Mouse (Mus musculus) macrophage (primary cell): ENCODE measurements around the gene Arhgef18. TPM values are rescaled to one million over a fixed set of nuclear protein-coding genes. Genes with fewer than 3 reads are reported as not detected.

Experiments used
- H3K27ac ChIP-seq: fragments of 350-480 bp; formaldehyde crosslinking; 2 replicates; pipeline ENCODE4 v1.9.0; 2021
- H3K36me3 ChIP-seq: fragments of 350-480 bp; formaldehyde crosslinking; 2 replicates; pipeline ENCODE4 v1.9.0; 2021; ENCODE audit errors: inconsistent target
- H3K4me3 ChIP-seq: fragments of 350-480 bp; formaldehyde crosslinking; 2 replicates; pipeline ENCODE4 v1.9.0; 2021; ENCODE audit errors: inconsistent target
- H3K79me2 ChIP-seq: fragments of 350-480 bp; formaldehyde crosslinking; 2 replicates; pipeline ENCODE4 v1.9.0; 2021; ENCODE audit errors: inconsistent target
- WGBS: methylation state at CpG from one replicate; pipeline ENCODE4 v1.1.7; 2026; ENCODE audit warnings: inconsistent platforms; ENCODE audit not compliant: missing documents; 5-methylcytosine and 5-hydroxymethylcytosine counted together
- polyA plus RNA-seq: library from polyadenylated mRNA; stranded (reverse); fragments of 250-400 nt; gene quantifications from 3 replicates; pipeline ENCODE4 v1.2.4, GENCODE M21; 2018; ENCODE audit warnings: inconsistent platforms
- total RNA-seq, 78 experiments: library from RNA; depleted of rRNA; stranded (reverse); fragments of 250-400 nt; gene quantifications; 1 replicate in 9 of 78; 2 replicates in 24 of 78; 3 replicates in 43 of 78; 4 replicates in 2 of 78; pipeline ENCODE4 v1.2.4; 2018; ENCODE audit warnings: inconsistent platforms in 56 of 78

The Arhgef18 gene
- 10 to 100 TPM in 7 of 26 experiments, 1 to 10 TPM in 19; 1.1 to 15.7 (median 8.8) TPM for total RNA-seq (2018; cell fraction: chromatin; rRNA removed)
- total RNA-seq (2018; cell fraction: cytosol; rRNA removed) = 1 to 10 TPM; 1.3 to 4.4 (median 3.4) TPM
- total RNA-seq (2018; cell fraction: nucleus; rRNA removed) = 1 to 10 TPM; 2.0 to 9.8 (median 6.2) TPM
- 2.2 to 3.5 TPM (median 2.2 TPM) in 3 replicates for polyA plus RNA-seq

DNA sequence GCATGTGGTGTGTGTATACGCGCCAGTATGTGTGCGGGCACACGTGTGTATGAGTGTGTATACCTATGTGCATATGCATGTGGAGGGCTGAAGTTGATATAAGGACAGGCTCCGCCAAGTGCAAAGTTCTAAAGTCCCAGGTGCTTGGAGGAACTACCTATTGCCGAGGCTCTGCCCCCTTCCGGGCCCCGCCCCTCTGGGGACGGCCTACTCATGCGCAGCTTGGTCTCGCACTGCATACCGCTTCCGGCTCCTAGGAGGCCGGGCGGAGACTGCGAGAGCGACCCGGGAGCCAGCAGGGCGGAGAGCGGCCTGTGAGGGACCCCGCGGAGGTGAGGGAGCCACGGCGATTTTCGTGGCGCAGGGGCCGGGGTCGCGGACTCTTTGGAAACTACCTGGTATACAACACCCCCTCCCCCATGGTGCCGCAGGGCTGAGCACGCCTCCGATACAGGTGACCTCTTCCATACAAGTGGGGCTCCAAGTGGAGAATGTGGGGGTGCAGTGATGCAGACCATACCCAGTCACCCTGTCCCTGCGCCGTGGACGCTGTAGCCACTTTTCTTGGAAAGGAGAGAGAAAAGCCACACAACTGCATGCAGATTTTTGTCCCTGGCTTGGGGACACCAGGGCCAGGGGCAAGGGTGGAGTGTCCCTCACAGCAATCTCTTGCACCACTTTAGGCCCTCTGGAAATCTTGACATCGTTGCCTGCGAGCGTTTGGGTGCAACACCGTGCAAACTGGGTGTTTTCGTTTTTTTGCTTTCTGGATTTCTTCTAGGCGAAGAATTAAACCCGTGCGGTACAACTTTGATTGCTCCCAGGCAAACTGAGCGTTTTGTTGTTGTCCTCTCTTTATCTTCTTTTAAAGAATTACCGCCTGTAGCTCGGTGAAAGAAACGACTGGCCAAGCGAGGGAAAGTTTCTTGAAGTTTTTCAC lies at the start of gene Arhgef18:
TSS of gene Arhgef18 (plus strand) at position 236 of the 940 bp plus-strand sequence.
- 73% methylated on average over 48 of the region's 48 CpGs for WGBS
- Histone ChIP-seq H3K4me3 (peak within 1 kb of the TSS; percentile 11; the same call in 1 of the 2 replicates), H3K36me3 (no peaks in the 10 kb centered on the region), H3K27ac (no peak within 1 kb of the TSS), H3K79me2 (no peaks in the 10 kb centered on the region)

GRCm38 (mm10) chr8:3345337-3345736 lies 47.5 kb upstream of the Arhgef18 start:
- H3K36me3 ChIP-seq = no peaks in the 10 kb centered on the region
- H3K4me3 ChIP-seq = no peak overlapping the region
- no peak overlapping the region for H3K27ac ChIP-seq
- no peaks in the 10 kb centered on the region for H3K79me2 ChIP-seq
- 98% methylated on average over 5 of the region's 6 CpGs for WGBS

DNA sequence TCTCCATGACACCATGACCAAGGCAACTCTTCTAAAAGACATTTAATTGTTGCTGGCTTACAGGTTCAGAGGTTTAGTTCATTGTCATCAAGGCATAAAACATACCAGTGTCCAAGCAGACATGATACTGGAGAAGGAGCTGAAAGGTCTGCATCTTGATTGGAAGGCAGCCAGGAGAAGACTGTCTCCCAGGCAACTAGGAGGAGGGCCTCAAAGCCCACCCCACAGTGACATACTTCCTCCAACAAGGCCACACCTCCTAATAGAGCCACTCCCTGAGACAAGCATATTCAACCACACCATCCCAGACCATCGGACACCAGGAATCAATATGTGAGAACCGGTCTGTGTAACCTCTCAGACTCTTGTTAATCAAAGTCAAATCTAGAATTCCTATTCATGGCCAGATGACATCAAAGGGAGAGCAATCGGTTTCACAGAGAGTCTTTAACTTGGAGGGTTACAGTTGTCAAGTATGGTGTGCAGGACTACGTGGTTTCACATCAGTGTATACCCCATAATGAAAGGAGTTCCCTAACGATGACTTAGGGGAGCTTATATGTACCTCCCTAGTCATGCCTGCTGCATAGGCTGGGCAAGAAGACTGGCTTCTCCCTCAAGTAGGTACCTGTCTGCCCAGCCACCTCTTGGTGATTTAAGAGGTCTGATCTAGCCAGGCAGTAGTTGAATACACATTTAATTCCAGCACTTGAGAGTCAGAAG lies 46.0 kb upstream of the Arhgef18 start:
- WGBS = 86% methylated on average over 5 of the region's 5 CpGs
- no peak overlapping the region for H3K27ac ChIP-seq
- H3K36me3 ChIP-seq = no peaks in the 10 kb centered on the region
- no peaks in the 10 kb centered on the region for H3K79me2 ChIP-seq
- no peak overlapping the region for H3K4me3 ChIP-seq

GRCm38 (mm10) chr8:3348142-3348823 lies 44.5 kb upstream of the Arhgef18 start:
- no peak overlapping the region for H3K4me3 ChIP-seq
- 61% methylated on average over 13 of the region's 13 CpGs for WGBS
- H3K36me3 ChIP-seq = no peaks in the 10 kb centered on the region
- H3K27ac ChIP-seq = no peak overlapping the region
- H3K79me2 ChIP-seq = no peaks in the 10 kb centered on the region

- WGBS = 95% methylated on average over 6 of the region's 6 CpGs
- H3K27ac ChIP-seq = no peak overlapping the region
- H3K4me3 ChIP-seq = no peak overlapping the region
- no peaks in the 10 kb centered on the region for H3K79me2 ChIP-seq
- H3K36me3 ChIP-seq = no peaks in the 10 kb centered on the region
Observed at GRCm38 (mm10) chr8:3350747-3351146, 42.1 kb upstream of the Arhgef18 start.

DNA sequence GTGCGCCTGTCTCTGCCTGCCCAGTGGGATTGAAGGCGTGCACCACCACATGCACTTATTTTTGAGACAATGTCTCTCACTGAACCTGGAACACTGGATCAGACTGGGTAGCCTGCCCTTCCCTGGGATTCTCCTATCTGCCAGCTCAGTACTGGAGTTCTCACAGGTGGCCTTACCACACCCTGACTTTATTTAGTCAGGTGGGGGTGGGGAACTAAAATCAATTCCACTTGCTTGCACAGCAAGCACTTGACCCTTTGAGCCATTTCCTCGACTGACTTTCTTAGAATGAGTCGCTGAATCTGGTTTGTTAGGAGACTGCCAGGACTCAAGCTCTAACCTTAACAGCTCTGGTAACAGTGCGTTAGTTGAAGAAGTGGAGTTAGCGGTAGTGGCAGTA lies 40.1 kb upstream of the Arhgef18 start:
- no peak overlapping the region for H3K4me3 ChIP-seq
- H3K27ac ChIP-seq = peak overlapping the region; percentile 41; the same call in 1 of the 2 replicates
- no peaks in the 10 kb centered on the region for H3K36me3 ChIP-seq
- 51% methylated on average over 6 of the region's 6 CpGs for WGBS
- no peaks in the 10 kb centered on the region for H3K79me2 ChIP-seq

DNA sequence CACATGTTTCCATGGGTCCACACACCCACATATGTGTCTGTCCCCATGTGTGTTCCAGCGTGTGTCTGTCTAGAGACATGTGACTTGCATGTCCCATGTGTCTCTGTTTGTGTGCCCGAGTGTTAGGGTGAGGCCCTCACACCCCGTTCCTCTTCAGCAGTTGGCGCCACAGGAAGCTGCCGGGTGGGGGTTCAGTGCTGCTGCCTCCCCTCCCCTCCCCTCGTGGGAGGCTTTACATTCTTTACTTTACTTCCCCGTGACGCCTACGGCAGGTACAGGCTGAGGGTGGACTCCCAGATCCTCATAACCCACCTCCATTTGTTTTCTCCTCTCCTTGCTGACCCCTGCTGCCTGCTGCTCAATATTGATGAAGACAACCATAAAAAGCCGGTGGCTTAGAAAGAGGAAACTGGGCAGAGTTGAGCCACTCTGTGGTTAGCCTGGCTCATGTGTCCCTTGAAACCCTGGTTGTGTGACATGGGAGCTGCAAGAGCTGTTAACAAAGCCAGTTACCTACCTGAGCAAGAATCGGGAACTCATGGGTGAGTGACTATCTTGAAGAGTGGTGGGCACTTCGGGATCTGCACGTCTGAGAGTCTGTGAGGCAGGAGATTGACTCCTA lies 39.5 kb upstream of the Arhgef18 start, which contains the start of gene A430078G23Rik:
TSS of gene A430078G23Rik (plus strand) at position 227 of the 622 bp plus-strand sequence.
- no peaks in the 10 kb centered on the region for H3K79me2 ChIP-seq
- no peaks in the 10 kb centered on the region for H3K36me3 ChIP-seq
- peak within 1 kb of the TSS; percentile 41 for H3K27ac ChIP-seq
- peak within 1 kb of the TSS; percentile 7; the same call in 1 of the 2 replicates for H3K4me3 ChIP-seq
- under 1% methylated on average over 13 of the region's 13 CpGs for WGBS

GRCm38 (mm10) chr8:3353811-3354442 lies 38.9 kb upstream of the Arhgef18 start:
- Histone ChIP-seq H3K4me3 (peak overlapping the region; percentile 7; the same call in 1 of the 2 replicates), H3K27ac (peak overlapping the region; percentile 41), H3K36me3 (no peaks in the 10 kb centered on the region), H3K79me2 (no peaks in the 10 kb centered on the region)
- 15% methylated on average over 4 of the region's 6 CpGs for WGBS

DNA sequence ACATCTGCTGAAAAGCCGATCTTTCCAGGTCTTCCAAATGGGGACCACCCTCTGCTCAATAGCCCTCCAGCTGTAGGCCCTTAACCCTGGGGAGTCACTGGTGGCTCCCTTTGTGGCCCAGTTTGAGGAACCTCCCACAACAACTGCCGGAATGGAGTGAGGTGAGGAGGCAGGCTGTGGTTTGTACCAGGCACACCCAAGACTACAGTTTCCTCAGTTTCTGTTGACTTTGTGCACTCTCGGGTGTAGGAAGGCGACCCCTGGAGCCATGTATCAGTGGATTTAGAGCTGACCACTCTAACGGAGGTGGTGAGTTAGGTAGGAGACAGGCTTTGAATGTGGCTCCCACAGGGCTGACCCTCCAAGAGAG lies 38.4 kb upstream of the Arhgef18 start:
- no peaks in the 10 kb centered on the region for H3K36me3 ChIP-seq
- H3K4me3 ChIP-seq = 0 out of 2 replicates have a peak overlapping the region, but pooled peaks have one; percentile 7
- peak overlapping the region; percentile 41 for H3K27ac ChIP-seq
- 15% methylated on average over 5 of the region's 5 CpGs for WGBS
- no peaks in the 10 kb centered on the region for H3K79me2 ChIP-seq

DNA sequence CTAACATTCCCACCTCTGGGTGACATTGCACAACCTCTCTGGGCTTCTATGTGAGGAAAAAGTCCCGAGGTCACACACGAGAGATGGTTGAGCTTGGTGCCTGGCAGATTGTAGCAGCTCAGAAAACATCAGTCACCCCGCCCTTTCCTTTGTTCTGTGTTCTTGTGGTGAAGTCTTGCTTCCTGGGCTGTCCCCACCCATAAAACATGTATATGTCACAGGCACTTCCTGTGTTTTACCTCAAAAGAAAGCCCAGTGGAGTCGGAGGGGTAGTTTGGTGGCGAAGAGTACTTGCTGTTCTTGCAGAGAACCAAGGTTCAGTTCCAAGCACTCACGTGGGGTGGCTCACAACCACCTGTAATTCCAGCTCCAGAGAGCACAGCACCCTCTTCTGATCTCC lies 37.2 kb upstream of the Arhgef18 start:
- Histone ChIP-seq H3K36me3 (no peaks in the 10 kb centered on the region), H3K4me3 (no peak overlapping the region), H3K27ac (no peak overlapping the region), H3K79me2 (no peaks in the 10 kb centered on the region)
- WGBS = 38% methylated on average over 6 of the region's 6 CpGs

- WGBS = 30% methylated on average over 4 of the region's 4 CpGs
- Histone ChIP-seq H3K4me3 (no peak overlapping the region), H3K27ac (no peak overlapping the region), H3K36me3 (no peaks in the 10 kb centered on the region), H3K79me2 (no peaks in the 10 kb centered on the region)
Observed at GRCm38 (mm10) chr8:3358060-3358459, 34.7 kb upstream of the Arhgef18 start.

GRCm38 (mm10) chr8:3367086-3367485 lies 25.7 kb upstream of the Arhgef18 start:
- Histone ChIP-seq H3K27ac (no peak overlapping the region), H3K79me2 (no peaks in the 10 kb centered on the region), H3K36me3 (no peaks in the 10 kb centered on the region), H3K4me3 (no peak overlapping the region)
- 90% methylated on average over 5 of the region's 5 CpGs for WGBS

DNA sequence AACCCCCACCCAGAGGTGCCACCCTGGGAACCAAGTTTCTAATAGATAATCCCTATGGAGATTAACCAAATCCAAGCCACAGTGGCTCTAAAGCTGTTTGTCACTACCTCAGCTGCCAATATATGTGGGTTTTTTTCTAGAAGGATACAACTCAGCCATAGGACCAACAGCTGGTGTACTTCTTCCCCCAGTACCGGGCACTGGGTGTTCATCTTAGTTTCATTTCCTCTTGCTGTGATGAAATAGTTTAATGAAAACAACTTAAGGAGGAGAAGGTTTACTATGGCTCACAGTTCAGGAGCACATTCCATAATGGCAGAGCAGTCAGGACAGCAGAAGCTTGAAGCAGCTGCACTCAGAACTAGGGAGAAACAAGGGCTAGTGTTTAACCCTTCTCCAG lies 24.7 kb upstream of the Arhgef18 start:
- 0% methylated on average over 1 of the region's 1 CpGs for WGBS
- Histone ChIP-seq H3K36me3 (no peaks in the 10 kb centered on the region), H3K27ac (no peak overlapping the region), H3K79me2 (no peaks in the 10 kb centered on the region), H3K4me3 (no peak overlapping the region)
